Mouse (Mus musculus) midbrain, embryonic 16.5 days (tissue): ENCODE data around the gene Mocs2. TPM values are rescaled to one million over a fixed set of nuclear protein-coding genes. Genes with fewer than 3 reads are reported as not detected.
A peak's percentile ranks its signal among the peaks of the same experiment; 100 is the strongest.

ENCODE experiments used
- ATAC-seq: fragments of 200-750 bp; cut with Nextera tagmentation; 2 replicates; pipeline ENCODE4 v1.8.0; 2017; ENCODE audit warnings: moderate TSS enrichment
- H3K27ac ChIP-seq: fragments of 300-500 bp; sonication (generic); 2 replicates; pipeline ENCODE4 v1.5.1; 2014; ENCODE audit warnings: mild to moderate bottlenecking, low read length, mixed read lengths
- H3K27me3 ChIP-seq: fragments of 300-500 bp; sonication (generic); 2 replicates; pipeline ENCODE4 v1.6.1; 2014; ENCODE audit warnings: low read depth, low read length, mixed read lengths; ENCODE audit not compliant: control insufficient read depth, insufficient read depth
- H3K36me3 ChIP-seq: fragments of 300-500 bp; sonication (generic); 2 replicates; pipeline ENCODE4 v1.6.1; 2014; ENCODE audit warnings: mild to moderate bottlenecking, low read length, moderate library complexity, mixed read lengths; ENCODE audit not compliant: control insufficient read depth, insufficient read depth
- H3K4me1 ChIP-seq: fragments of 300-500 bp; sonication (generic); 2 replicates; pipeline ENCODE4 v1.6.1; 2014; ENCODE audit warnings: mild to moderate bottlenecking, low read length, mixed read lengths; ENCODE audit not compliant: control insufficient read depth, insufficient read depth
- H3K4me2 ChIP-seq: fragments of 300-500 bp; sonication (generic); 2 replicates; pipeline ENCODE4 v1.6.1; 2014; ENCODE audit warnings: mild to moderate bottlenecking, low read length, mixed read lengths
- H3K4me3 ChIP-seq: fragments of 300-500 bp; sonication (generic); 2 replicates; pipeline ENCODE4 v1.5.1; 2014; ENCODE audit warnings: low read depth, mild to moderate bottlenecking, low read length, moderate library complexity, mixed read lengths
- H3K9ac ChIP-seq: fragments of 300-500 bp; sonication (generic); 2 replicates; pipeline ENCODE4 v1.6.1; 2014; ENCODE audit warnings: low read depth, low read length, mixed read lengths
- H3K9me3 ChIP-seq: fragments of 300-500 bp; sonication (generic); replicated peaks from 2 replicates; pipeline ENCODE4 v1.6.1; 2014; ENCODE audit warnings: mild to moderate bottlenecking, low read length, mixed read lengths; ENCODE audit not compliant: control insufficient read depth, poor library complexity, severe bottlenecking
- WGBS: fragments of 180-500 bp; shearing (Covaris S2); extraction: QIAGEN DNeasy Blood & Tissue Kit; methylation state at CpG from one replicate; pipeline ENCODE4 v1.1.7; 2014; 5-methylcytosine and 5-hydroxymethylcytosine counted together
- polyA plus RNA-seq: library from polyadenylated mRNA; unstranded; fragments of >200 nt; fragmentation: Nextera tagmentation; extraction: Ambion mirVana; gene quantifications from 2 replicates; pipeline ENCODE4 v1.2.1, GENCODE M21; 2015

Mocs2 gene
- 120 and 127 TPM in 2 replicates for polyA plus RNA-seq

DNA sequence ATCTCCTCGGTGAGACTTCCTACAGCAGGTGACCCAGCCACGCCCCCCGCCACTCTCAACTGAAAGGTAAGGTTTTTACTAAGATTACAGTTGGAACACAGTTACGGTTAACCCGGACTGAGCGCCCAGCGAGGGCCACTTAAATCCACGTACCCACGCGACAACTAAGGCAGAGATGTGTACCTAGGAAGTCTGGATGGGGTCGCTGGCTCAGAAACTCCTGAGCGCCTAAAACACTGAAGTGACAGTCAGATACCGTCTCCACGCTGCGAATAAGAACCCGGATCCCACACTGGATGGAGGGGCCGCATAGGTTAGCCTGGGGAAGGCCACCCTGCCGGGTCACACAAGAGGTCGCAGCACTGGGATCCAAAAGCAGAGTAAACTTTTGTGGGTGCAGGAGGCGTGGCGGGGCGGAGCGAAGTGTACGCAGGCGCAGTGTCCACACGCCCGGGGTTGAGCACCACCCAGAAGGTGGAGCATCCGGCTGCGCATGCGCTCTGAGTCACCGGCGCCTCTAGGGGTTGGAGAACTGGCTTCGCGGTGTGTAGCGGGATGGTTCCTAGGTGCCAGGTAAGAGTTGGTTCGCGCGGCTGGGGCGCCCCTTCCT lies at the start of gene Mocs2:
Gene Mocs2 (plus strand): TSS at position 486 of the 610 bp plus-strand sequence.
- Histone ChIP-seq H3K4me1 (peaks cover 11% of the 10 kb centered on the region), H3K27ac (no peak within 1 kb of the TSS), H3K9ac (peak within 1 kb of the TSS; percentile 69), H3K9me3 (no peaks in the 10 kb centered on the region), H3K4me2 (peak within 1 kb of the TSS; percentile 98), H3K4me3 (peak within 1 kb of the TSS; percentile 80), H3K36me3 (no peaks in the 10 kb centered on the region), H3K27me3 (no peaks in the 10 kb centered on the region)
- ATAC-seq = peak; percentile 100
- under 1% methylated on average over 39 of the region's 39 CpGs for WGBS

DNA sequence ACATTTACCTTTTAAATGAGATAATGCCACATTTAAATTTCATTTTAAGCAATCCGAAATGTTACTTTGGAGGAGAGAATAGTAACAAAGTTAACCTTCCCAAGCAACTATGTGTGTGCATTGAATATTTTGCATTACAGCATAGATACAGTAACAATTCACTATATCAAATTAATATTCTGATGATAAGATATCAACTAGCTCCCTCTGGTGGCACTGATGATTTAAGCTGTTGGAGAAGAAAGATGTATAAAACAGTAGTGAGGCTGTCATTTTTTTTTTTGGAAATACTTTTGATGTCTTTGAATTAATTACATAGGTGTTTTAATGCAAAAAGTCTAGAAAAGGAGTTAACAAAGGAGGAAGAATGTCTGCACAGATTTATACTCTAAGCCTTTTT lies 26.5 kb upstream of the Mocs2 start:
- Histone ChIP-seq H3K9ac (no peak overlapping the region), H3K4me2 (no peak overlapping the region), H3K4me1 (no peaks in the 10 kb centered on the region), H3K27me3 (no peaks in the 10 kb centered on the region), H3K36me3 (no peaks in the 10 kb centered on the region), H3K4me3 (no peak overlapping the region), H3K27ac (no peak overlapping the region), H3K9me3 (no peaks in the 10 kb centered on the region)
- no peak for ATAC-seq
- WGBS = 82% methylated on average over 1 of the region's 1 CpGs

DNA sequence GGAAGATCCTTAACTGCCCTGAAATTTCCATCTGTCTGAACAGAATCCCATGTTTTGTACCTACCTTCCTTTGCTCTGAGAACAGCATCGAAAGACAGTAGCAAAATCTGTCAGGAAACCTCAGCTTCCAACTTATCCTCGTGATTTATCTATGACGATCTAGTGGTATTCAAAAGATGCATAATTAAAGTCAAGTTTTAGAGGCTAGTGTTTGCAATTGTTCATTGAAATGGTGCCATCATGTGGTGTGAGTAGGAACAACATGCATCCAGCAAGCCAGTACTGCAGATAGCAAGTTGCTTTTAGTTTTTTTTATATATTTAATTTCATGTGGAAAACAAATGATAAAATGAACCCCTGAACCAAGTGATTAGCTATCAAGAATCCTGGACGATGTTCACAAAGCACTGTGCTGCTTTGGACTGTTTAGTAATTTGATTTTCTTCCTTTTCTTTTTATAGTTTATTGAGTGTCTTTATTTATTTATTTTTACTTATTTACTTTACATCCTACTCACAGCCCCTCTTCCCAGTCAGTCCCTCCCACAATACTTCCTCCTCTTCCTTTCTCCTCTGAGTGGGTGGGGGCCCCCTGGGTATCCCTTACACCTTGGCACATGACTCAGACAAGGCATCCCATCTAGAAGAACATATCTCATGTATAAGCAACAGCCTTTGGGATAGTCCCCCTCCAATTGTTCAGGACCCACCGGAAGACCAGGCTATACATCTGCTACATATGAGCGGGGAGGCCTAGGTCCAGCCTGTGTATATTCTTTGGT lies 24.6 kb upstream of the Mocs2 start:
- Histone ChIP-seq H3K9ac (no peak overlapping the region), H3K36me3 (no peaks in the 10 kb centered on the region), H3K27me3 (no peaks in the 10 kb centered on the region), H3K27ac (no peak overlapping the region), H3K4me3 (no peak overlapping the region), H3K9me3 (0 out of 2 replicates have a peak, but pooled peaks cover 3% of the 10 kb centered on the region), H3K4me1 (no peaks in the 10 kb centered on the region), H3K4me2 (no peak overlapping the region)
- 36% methylated on average over 6 of the region's 6 CpGs for WGBS
- peak; percentile 73 for ATAC-seq

DNA sequence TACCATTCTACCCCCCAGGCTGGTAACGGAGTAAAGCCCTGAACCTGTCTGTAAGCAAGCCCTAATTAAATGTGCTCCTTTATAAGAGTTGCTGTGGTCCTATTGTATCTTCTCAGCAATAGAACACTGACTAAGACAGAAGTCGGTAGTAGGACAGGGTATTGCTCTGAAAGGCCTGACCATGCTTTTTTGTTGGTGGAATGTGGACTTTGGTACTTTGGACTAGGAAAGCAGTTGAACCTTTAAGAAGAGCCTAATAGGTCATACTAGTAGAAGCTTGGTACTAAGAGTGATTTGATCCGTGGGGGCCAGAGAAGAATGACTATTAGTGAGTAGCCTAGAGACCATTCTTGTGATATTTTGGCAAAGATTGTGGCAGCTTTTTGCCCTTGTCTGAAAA lies 16.2 kb upstream of the Mocs2 start:
- WGBS = 76% methylated on average over 3 of the region's 3 CpGs
- Histone ChIP-seq H3K9me3 (0 out of 2 replicates have a peak, but pooled peaks cover 3% of the 10 kb centered on the region), H3K4me1 (no peaks in the 10 kb centered on the region), H3K4me3 (no peak overlapping the region), H3K27ac (no peak overlapping the region), H3K27me3 (no peaks in the 10 kb centered on the region), H3K9ac (no peak overlapping the region), H3K36me3 (no peaks in the 10 kb centered on the region), H3K4me2 (no peak overlapping the region)
- ATAC-seq = no peak

DNA sequence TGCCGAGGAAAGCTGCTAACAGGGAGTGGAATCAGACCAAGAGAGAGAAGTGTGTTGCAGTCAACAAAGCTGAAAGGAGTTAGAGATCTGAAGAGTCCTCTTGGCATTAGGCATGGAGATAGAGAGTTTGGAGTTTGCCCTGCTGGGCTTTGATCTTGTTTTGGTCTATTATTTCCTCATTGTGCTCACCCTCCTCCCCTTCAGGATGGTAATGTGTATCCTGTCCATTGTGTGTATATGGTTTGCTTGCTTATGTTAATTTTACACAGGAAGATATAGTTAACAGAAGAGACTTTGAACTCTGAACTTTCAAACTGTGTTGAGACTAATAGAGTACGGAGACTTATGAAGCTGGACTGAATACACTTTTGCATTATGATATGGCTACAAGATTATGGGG lies 15.1 kb upstream of the Mocs2 start:
- H3K36me3 ChIP-seq = no peaks in the 10 kb centered on the region
- 77% methylated on average over 2 of the region's 2 CpGs for WGBS
- no peak for ATAC-seq

DNA sequence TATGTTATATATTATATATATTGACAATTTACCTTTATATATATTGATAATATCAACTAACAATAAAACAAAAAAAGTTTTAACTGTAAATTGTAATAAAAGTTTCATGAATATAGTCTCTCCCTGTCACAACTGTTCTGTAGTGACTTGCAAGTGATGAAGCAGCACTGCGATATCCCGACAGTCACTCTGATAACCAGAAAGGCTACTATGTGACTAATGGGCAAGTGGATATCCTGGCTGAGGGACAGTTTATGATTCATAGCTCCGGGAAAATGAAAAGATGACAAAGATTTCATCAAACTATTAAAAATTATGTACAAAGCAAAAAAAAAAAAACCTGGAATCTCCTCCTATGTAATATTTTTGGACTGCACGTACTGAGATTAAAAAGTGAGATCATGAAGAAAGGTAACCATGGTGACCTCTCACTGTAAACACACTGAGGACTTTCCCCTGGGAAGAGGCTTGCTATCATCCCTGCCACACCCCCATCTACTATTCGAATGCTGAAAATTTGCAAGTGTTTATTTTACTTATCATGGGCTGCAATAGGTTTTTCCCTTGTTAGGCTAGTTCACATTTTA lies 8.3 kb upstream of the Mocs2 start:
- H3K4me3 ChIP-seq = no peak overlapping the region
- H3K4me1 ChIP-seq = no peaks in the 10 kb centered on the region
- H3K4me2 ChIP-seq = no peak overlapping the region
- H3K27me3 ChIP-seq = no peaks in the 10 kb centered on the region
- WGBS = 88% methylated on average over 5 of the region's 5 CpGs
- H3K36me3 ChIP-seq = no peaks in the 10 kb centered on the region
- no peak for ATAC-seq
- H3K9me3 ChIP-seq = no peaks in the 10 kb centered on the region
- no peak overlapping the region for H3K9ac ChIP-seq
- H3K27ac ChIP-seq = no peak overlapping the region

More for the DNA sequence above, 15.1 kb upstream of the Mocs2 start:
- no peaks in the 10 kb centered on the region for H3K4me1 ChIP-seq
- H3K9me3 ChIP-seq = no peaks in the 10 kb centered on the region
- H3K4me2 ChIP-seq = no peak overlapping the region
- no peak overlapping the region for H3K9ac ChIP-seq
- no peak overlapping the region for H3K27ac ChIP-seq
- no peaks in the 10 kb centered on the region for H3K27me3 ChIP-seq
- no peak overlapping the region for H3K4me3 ChIP-seq

DNA sequence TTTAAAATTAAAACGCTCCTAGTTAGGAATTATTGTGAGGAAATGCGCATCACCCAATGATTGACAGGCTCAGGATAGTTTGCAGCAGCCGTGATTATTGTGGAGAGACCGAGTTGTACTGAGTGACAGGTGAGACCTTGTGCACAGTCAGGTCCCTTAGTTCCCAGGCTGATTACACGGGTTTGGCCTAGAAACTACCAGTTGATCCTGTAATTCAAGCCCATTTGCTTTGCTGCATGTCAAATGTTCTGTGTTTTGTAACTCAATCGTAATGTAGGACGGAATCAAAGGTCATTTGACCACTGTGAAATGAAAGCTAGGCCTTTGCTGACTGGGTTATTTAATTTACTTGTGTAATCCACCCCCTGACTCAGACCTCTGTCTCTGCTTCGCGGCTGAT lies 477 bp downstream of the Mocs2 start:
- Histone ChIP-seq H3K27ac (no peak overlapping the region), H3K4me3 (peak overlapping the region; percentile 80), H3K9ac (peak overlapping the region; percentile 69), H3K4me1 (peaks cover 11% of the 10 kb centered on the region), H3K9me3 (no peaks in the 10 kb centered on the region), H3K4me2 (peak overlapping the region; percentile 98), H3K27me3 (no peaks in the 10 kb centered on the region), H3K36me3 (no peaks in the 10 kb centered on the region; the same call in 1 of the 2 replicates)
- ATAC-seq = peak; percentile 83
- 22% methylated on average over 9 of the region's 9 CpGs for WGBS

DNA sequence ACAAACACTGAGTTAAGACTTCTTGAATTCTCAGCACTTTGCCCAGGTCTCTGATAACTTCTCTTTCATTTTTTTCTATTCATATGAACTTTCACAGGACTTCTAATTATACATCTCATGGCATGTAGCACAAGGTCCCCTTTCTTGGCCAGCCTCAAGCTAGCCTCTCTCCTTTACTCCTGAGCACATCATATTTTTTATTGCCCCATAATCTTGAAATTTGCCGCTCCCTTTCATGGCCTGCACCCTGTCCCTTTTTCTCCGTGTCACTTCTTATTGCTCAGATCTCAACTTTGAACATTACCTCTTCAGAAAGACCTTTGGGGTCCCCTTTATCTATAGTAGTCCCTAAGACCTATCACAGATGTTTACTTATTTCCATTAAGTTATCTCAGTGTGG lies 4.8 kb downstream of the Mocs2 start:
- Histone ChIP-seq H3K27me3 (no peaks in the 10 kb centered on the region), H3K9me3 (no peaks in the 10 kb centered on the region), H3K4me2 (no peak overlapping the region), H3K27ac (no peak overlapping the region), H3K36me3 (peaks cover 9% of the 10 kb centered on the region), H3K9ac (no peak overlapping the region), H3K4me3 (no peak overlapping the region), H3K4me1 (peaks cover 8% of the 10 kb centered on the region)
- ATAC-seq = no peak
- 98% methylated on average over 2 of the region's 2 CpGs for WGBS

DNA sequence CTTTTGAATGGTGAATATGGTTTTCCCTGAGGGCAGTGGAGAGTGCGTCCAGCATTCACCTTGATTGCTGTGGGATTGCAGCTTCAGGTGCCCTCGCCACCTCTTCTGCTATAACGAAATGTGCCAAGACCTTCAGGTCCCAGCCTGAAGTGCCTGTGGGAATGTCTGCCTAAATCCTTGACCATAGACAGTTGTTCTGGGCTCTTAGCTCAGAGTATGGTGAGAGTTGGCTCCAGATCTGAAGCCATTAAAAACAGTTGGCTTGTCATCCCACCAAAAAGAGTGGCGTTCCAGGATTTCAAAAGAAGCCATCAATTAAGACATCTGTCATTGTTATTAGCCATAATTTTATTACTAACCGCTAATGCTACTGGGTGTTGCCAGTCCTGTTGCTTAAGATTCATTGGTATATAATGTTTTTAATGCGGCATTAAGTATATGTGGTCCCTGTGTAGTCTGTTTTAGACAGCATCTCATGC lies 7.4 kb downstream of the Mocs2 start:
- Histone ChIP-seq H3K9ac (no peak overlapping the region), H3K36me3 (peaks cover 11% of the 10 kb centered on the region), H3K4me1 (no peaks in the 10 kb centered on the region), H3K27me3 (no peaks in the 10 kb centered on the region), H3K9me3 (no peaks in the 10 kb centered on the region), H3K27ac (no peak overlapping the region), H3K4me2 (no peak overlapping the region), H3K4me3 (no peak overlapping the region)
- no peak for ATAC-seq
- WGBS = 94% methylated on average over 6 of the region's 6 CpGs
